Mouse (Mus musculus): ENCODE measurements at regions not wholly inside any gene's neighbourhood (a gene's known extent, or its start where the extent isn't known, plus 50 kb on each side); places are given as distances from the start of the nearest gene placed in this dataset.
"Not testable (repeated sequence)": the region's sequence is repeated elsewhere in the genome, so short reads cannot be mapped to it uniquely, and the experiment has no call there.

GRCm38 (mm10) chr15:32042173-32042572, 134.9 kb upstream of the Tas2r119 start:
- 25% methylated on average over 4 of the region's 4 CpGs for WGBS
- Histone ChIP-seq H3K9me3 (ENCODE audit: control insufficient read depth, low read length) (no peaks in the 10 kb centered on the region), H3K27me3 (replicated peaks; ENCODE audit: control insufficient read depth, insufficient read depth, low read length) (no peaks in the 10 kb centered on the region), H3K4me3 (ENCODE audit: low read depth, low read length) (no peak overlapping the region), H3K4me1 (replicated peaks; ENCODE audit: control insufficient read depth, insufficient read depth, low read length) (no peaks in the 10 kb centered on the region), H3K36me3 (ENCODE audit: control insufficient read depth, insufficient read depth, low read length) (no peaks in the 10 kb centered on the region), H3K27ac (ENCODE audit: low read depth, low read length) (no peak overlapping the region), H3K9ac (ENCODE audit: low read depth, low read length) (no peak overlapping the region), H3K4me2 (no peak overlapping the region)
- DNase-seq (ENCODE audit: low spot score) (no peak), ATAC-seq (replicated peaks; ENCODE audit: low FRiP score) (no peak)

- ATAC-seq (replicated peaks; ENCODE audit: low FRiP score), result no peak
- WGBS, result 59% methylated on average over 1 of the region's 1 CpGs
- H3K4me1 ChIP-seq (replicated peaks; ENCODE audit: control insufficient read depth, insufficient read depth, low read length), result no peaks in the 10 kb centered on the region
- no peaks in the 10 kb centered on the region for H3K27me3 ChIP-seq (replicated peaks; ENCODE audit: control insufficient read depth, insufficient read depth, low read length)
- DNase-seq (ENCODE audit: low spot score), result no peak
- no peaks in the 10 kb centered on the region for H3K36me3 ChIP-seq (ENCODE audit: control insufficient read depth, insufficient read depth, low read length)
- H3K4me2 ChIP-seq, result no peak overlapping the region
- H3K27ac ChIP-seq (ENCODE audit: low read depth, low read length), result no peak overlapping the region
- H3K9me3 ChIP-seq (ENCODE audit: control insufficient read depth, low read length), result no peaks in the 10 kb centered on the region
- no peak overlapping the region for H3K9ac ChIP-seq (ENCODE audit: low read depth, low read length)
- H3K4me3 ChIP-seq (ENCODE audit: low read depth, low read length), result no peak overlapping the region
Measured at GRCm38 (mm10) chr15:32042589-32042988, 134.5 kb upstream of the Tas2r119 start.

GRCm38 (mm10) chr15:32043207-32043606, 133.9 kb upstream of the Tas2r119 start:
- ATAC-seq (replicated peaks; ENCODE audit: low FRiP score), result no peak
- no peak overlapping the region for H3K9ac ChIP-seq (ENCODE audit: low read depth, low read length)
- H3K4me2 ChIP-seq, result no peak overlapping the region
- no peak overlapping the region for H3K27ac ChIP-seq (ENCODE audit: low read depth, low read length)
- H3K9me3 ChIP-seq (ENCODE audit: control insufficient read depth, low read length), result no peaks in the 10 kb centered on the region
- H3K4me3 ChIP-seq (ENCODE audit: low read depth, low read length), result no peak overlapping the region
- H3K4me1 ChIP-seq (replicated peaks; ENCODE audit: control insufficient read depth, insufficient read depth, low read length), result no peaks in the 10 kb centered on the region
- H3K36me3 ChIP-seq (ENCODE audit: control insufficient read depth, insufficient read depth, low read length), result no peaks in the 10 kb centered on the region
- no peak for DNase-seq (ENCODE audit: low spot score)
- no peaks in the 10 kb centered on the region for H3K27me3 ChIP-seq (replicated peaks; ENCODE audit: control insufficient read depth, insufficient read depth, low read length)

GRCm38 (mm10) chr15:32043670-32044069, 133.4 kb upstream of the Tas2r119 start:
- H3K4me1 ChIP-seq (replicated peaks; ENCODE audit: control insufficient read depth, insufficient read depth, low read length); H3K4me2 ChIP-seq; H3K4me3 ChIP-seq (ENCODE audit: low read depth, low read length); H3K27me3 ChIP-seq (replicated peaks; ENCODE audit: control insufficient read depth, insufficient read depth, low read length); H3K36me3 ChIP-seq (ENCODE audit: control insufficient read depth, insufficient read depth, low read length); H3K9me3 ChIP-seq (ENCODE audit: control insufficient read depth, low read length); DNase-seq (ENCODE audit: low spot score); H3K9ac ChIP-seq (ENCODE audit: low read depth, low read length); ATAC-seq (replicated peaks; ENCODE audit: low FRiP score); H3K27ac ChIP-seq (ENCODE audit: low read depth, low read length): not testable (repeated sequence)
- 85% methylated on average over 1 of the region's 1 CpGs for WGBS

GRCm38 (mm10) chr15:32048836-32049235, 128.3 kb upstream of the Tas2r119 start:
- no peak for DNase-seq (ENCODE audit: low spot score)
- Histone ChIP-seq H3K9me3 (ENCODE audit: control insufficient read depth, low read length) (no peaks in the 10 kb centered on the region), H3K27me3 (replicated peaks; ENCODE audit: control insufficient read depth, insufficient read depth, low read length) (no peaks in the 10 kb centered on the region), H3K36me3 (ENCODE audit: control insufficient read depth, insufficient read depth, low read length) (no peaks in the 10 kb centered on the region), H3K27ac (ENCODE audit: low read depth, low read length) (no peak overlapping the region), H3K4me1 (replicated peaks; ENCODE audit: control insufficient read depth, insufficient read depth, low read length) (no peaks in the 10 kb centered on the region), H3K9ac (ENCODE audit: low read depth, low read length) (no peak overlapping the region), H3K4me3 (ENCODE audit: low read depth, low read length) (no peak overlapping the region), H3K4me2 (no peak overlapping the region)
- 65% methylated on average over 5 of the region's 5 CpGs for WGBS
- no peak for ATAC-seq (replicated peaks; ENCODE audit: low FRiP score)

GRCm38 (mm10) chr15:32061573-32061972, 115.5 kb upstream of the Tas2r119 start:
- Histone ChIP-seq H3K4me3 (ENCODE audit: low read depth, low read length) (no peak overlapping the region), H3K9me3 (ENCODE audit: control insufficient read depth, low read length) (no peaks in the 10 kb centered on the region), H3K4me1 (replicated peaks; ENCODE audit: control insufficient read depth, insufficient read depth, low read length) (no peaks in the 10 kb centered on the region), H3K27me3 (replicated peaks; ENCODE audit: control insufficient read depth, insufficient read depth, low read length) (no peaks in the 10 kb centered on the region), H3K4me2 (no peak overlapping the region), H3K36me3 (ENCODE audit: control insufficient read depth, insufficient read depth, low read length) (no peaks in the 10 kb centered on the region), H3K27ac (ENCODE audit: low read depth, low read length) (no peak overlapping the region), H3K9ac (ENCODE audit: low read depth, low read length) (no peak overlapping the region)
- 65% methylated on average over 4 of the region's 4 CpGs for WGBS
- DNase-seq (ENCODE audit: low spot score), result no peak
- ATAC-seq (replicated peaks; ENCODE audit: low FRiP score), result no peak

GRCm38 (mm10) chr15:32082109-32082508, 95.0 kb upstream of the Tas2r119 start:
- 76% methylated on average over 4 of the region's 4 CpGs for WGBS
- Histone ChIP-seq H3K27ac (ENCODE audit: low read depth, low read length) (no peak overlapping the region), H3K4me3 (ENCODE audit: low read depth, low read length) (no peak overlapping the region), H3K9me3 (ENCODE audit: control insufficient read depth, low read length) (no peaks in the 10 kb centered on the region), H3K9ac (ENCODE audit: low read depth, low read length) (no peak overlapping the region), H3K4me1 (replicated peaks; ENCODE audit: control insufficient read depth, insufficient read depth, low read length) (no peaks in the 10 kb centered on the region), H3K36me3 (ENCODE audit: control insufficient read depth, insufficient read depth, low read length) (no peaks in the 10 kb centered on the region), H3K27me3 (replicated peaks; ENCODE audit: control insufficient read depth, insufficient read depth, low read length) (no peaks in the 10 kb centered on the region), H3K4me2 (no peak overlapping the region)
- no peak for DNase-seq (ENCODE audit: low spot score)
- no peak for ATAC-seq (replicated peaks; ENCODE audit: low FRiP score)

- Histone ChIP-seq H3K9me3 (ENCODE audit: control insufficient read depth, low read length) (no peaks in the 10 kb centered on the region), H3K4me2 (no peak overlapping the region), H3K27ac (ENCODE audit: low read depth, low read length) (no peak overlapping the region), H3K4me3 (ENCODE audit: low read depth, low read length) (no peak overlapping the region), H3K36me3 (ENCODE audit: control insufficient read depth, insufficient read depth, low read length) (no peaks in the 10 kb centered on the region), H3K9ac (ENCODE audit: low read depth, low read length) (no peak overlapping the region), H3K27me3 (replicated peaks; ENCODE audit: control insufficient read depth, insufficient read depth, low read length) (no peaks in the 10 kb centered on the region), H3K4me1 (replicated peaks; ENCODE audit: control insufficient read depth, insufficient read depth, low read length) (no peaks in the 10 kb centered on the region)
- ATAC-seq (replicated peaks; ENCODE audit: low FRiP score) (no peak), DNase-seq (ENCODE audit: low spot score) (no peak)
- WGBS, result 78% methylated on average over 11 of the region's 11 CpGs
Measured at GRCm38 (mm10) chr15:32093889-32094288, 83.2 kb upstream of the Tas2r119 start.

GRCm38 (mm10) chr15:32095554-32095953, 81.5 kb upstream of the Tas2r119 start:
- H3K4me2 ChIP-seq, result no peak overlapping the region
- no peak overlapping the region for H3K4me3 ChIP-seq (ENCODE audit: low read depth, low read length)
- H3K27ac ChIP-seq (ENCODE audit: low read depth, low read length), result no peak overlapping the region
- H3K27me3 ChIP-seq (replicated peaks; ENCODE audit: control insufficient read depth, insufficient read depth, low read length), result no peaks in the 10 kb centered on the region
- no peak for DNase-seq (ENCODE audit: low spot score)
- H3K4me1 ChIP-seq (replicated peaks; ENCODE audit: control insufficient read depth, insufficient read depth, low read length), result no peaks in the 10 kb centered on the region
- no peaks in the 10 kb centered on the region for H3K9me3 ChIP-seq (ENCODE audit: control insufficient read depth, low read length)
- H3K9ac ChIP-seq (ENCODE audit: low read depth, low read length), result no peak overlapping the region
- no peak for ATAC-seq (replicated peaks; ENCODE audit: low FRiP score)
- no peaks in the 10 kb centered on the region for H3K36me3 ChIP-seq (ENCODE audit: control insufficient read depth, insufficient read depth, low read length)
- WGBS, result 58% methylated on average over 1 of the region's 1 CpGs
